Mouse (Mus musculus): ENCODE data around the gene Arid5a. TPM values are rescaled to one million over a fixed set of nuclear protein-coding genes. Genes with fewer than 3 reads are reported as not detected.
A peak's percentile ranks its signal among the peaks of the same experiment; 100 is the strongest.

Gene Arid5a
- polyA plus RNA-seq (2015; fragmentation: Nextera tagmentation; extraction: Ambion mirVana), result 14.9 and 15.3 TPM in 2 replicates

DNA sequence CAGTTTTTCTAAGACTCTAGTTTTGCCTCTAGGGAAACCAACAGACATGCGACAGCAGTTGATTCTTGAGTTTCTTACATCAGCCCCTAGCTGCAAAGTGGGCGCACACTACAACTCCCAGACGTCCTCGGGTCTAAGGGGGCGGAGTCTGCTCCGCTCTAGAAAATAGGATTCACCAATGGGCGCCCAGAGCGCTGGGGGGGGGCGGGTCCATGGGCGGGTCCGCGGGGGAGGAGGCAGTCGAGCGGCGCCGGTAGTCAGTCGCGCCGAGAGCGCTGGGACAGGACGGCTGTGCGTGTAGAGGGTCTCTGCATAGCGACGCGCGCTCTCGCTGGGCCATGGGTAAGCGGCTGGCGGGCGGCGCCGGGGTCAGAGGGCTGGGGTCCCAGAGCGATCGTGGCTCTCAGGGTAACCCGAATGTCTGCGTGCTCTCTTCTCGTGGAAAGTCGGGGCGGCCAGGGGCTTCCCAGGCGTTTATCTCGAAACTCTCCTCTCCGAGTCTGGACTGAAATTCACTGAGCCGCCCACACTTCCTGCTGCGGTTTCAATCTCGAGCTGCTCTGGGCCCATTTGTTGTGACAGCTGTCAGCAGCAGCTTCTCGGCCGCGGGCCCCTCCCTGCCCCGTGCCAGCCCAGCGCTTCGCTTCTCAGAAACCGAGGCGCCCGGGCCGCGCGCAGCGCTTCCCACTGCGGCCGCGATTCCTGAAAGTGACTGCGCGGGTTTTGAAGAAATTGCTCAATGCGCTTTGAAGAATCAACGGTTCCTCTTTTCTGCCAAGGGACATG is at the start of gene Arid5a:
Gene Arid5a (plus strand): TSS at position 239 of the 786 bp plus-strand sequence.
- peaks cover 7% of the 10 kb centered on the region; the same call in 1 of the 2 replicates for H3K4me1 ChIP-seq (ENCODE audit: insufficient read depth, low read depth, low read length)
- peak within 1 kb of the TSS; percentile 68 for H3K4me2 ChIP-seq (replicated peaks; ENCODE audit: low read depth, low read length)
- H3K9ac ChIP-seq (replicated peaks; ENCODE audit: low read depth), result peak within 1 kb of the TSS; percentile 70
- under 1% methylated on average over 55 of the region's 65 CpGs for WGBS
- no peaks in the 10 kb centered on the region for H3K9me3 ChIP-seq (ENCODE audit: low read length)
- H3K4me3 ChIP-seq (ENCODE audit: low read depth, low read length), result peak within 1 kb of the TSS; percentile 72
- no peaks in the 10 kb centered on the region for H3K27me3 ChIP-seq (replicated peaks; ENCODE audit: insufficient read depth, low read length)
- peak within 1 kb of the TSS; percentile 96 for H3K27ac ChIP-seq (ENCODE audit: low read length)
- no peaks in the 10 kb centered on the region for H3K36me3 ChIP-seq (ENCODE audit: insufficient read depth, low read length)
- peak; percentile 97 for DNase-seq (ENCODE audit: low spot score)
- ATAC-seq, result peak; percentile 89
- TF ChIP-seq CTCF (IDR thresholded peaks at IDR 0.05) (no peak; the same call in 1 of the 2 replicates), EP300 (IDR thresholded peaks at IDR 0.05) (peak; percentile 31; the same call in 1 of the 2 replicates)

DNA sequence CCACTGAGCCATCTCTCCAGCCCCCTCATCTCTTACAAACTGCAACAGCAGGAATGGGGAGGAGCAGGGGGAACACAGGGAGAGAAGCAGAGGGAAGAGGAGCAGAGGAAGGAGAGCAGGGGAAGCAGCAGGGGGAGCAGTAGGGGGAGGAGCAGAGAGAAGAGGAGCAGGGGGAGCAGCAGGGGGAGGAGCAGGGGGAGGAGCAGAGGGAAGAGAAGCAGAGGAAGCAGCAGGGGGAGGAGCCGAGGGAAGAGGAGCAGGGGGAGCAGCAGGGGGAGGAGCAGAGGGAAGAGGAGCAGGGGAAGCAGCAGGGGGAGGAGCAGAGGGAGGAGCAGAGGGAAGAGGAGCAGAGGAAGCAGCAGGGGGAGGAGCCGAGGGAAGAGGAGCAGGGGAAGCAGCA is 48.9 kb upstream of the Arid5a start:
- H3K27ac ChIP-seq (ENCODE audit: low read length), result no peak overlapping the region
- 74% methylated on average over 2 of the region's 2 CpGs for WGBS
- no peaks in the 10 kb centered on the region for H3K4me1 ChIP-seq (ENCODE audit: insufficient read depth, low read depth, low read length)
- no peaks in the 10 kb centered on the region for H3K27me3 ChIP-seq (replicated peaks; ENCODE audit: insufficient read depth, low read length)
- no peak for DNase-seq (ENCODE audit: low spot score)
- no peak overlapping the region for H3K9ac ChIP-seq (replicated peaks; ENCODE audit: low read depth)
- TF ChIP-seq EP300 (IDR thresholded peaks at IDR 0.05) (no peak), CTCF (IDR thresholded peaks at IDR 0.05) (no peak)
- 0 out of 2 replicates have a peak, but pooled peaks cover 4% of the 10 kb centered on the region for H3K9me3 ChIP-seq (ENCODE audit: low read length)
- ATAC-seq, result no peak
- H3K4me2 ChIP-seq (replicated peaks; ENCODE audit: low read depth, low read length), result no peak overlapping the region
- H3K36me3 ChIP-seq (ENCODE audit: insufficient read depth, low read length), result no peaks in the 10 kb centered on the region
- no peak overlapping the region for H3K4me3 ChIP-seq (ENCODE audit: low read depth, low read length)

DNA sequence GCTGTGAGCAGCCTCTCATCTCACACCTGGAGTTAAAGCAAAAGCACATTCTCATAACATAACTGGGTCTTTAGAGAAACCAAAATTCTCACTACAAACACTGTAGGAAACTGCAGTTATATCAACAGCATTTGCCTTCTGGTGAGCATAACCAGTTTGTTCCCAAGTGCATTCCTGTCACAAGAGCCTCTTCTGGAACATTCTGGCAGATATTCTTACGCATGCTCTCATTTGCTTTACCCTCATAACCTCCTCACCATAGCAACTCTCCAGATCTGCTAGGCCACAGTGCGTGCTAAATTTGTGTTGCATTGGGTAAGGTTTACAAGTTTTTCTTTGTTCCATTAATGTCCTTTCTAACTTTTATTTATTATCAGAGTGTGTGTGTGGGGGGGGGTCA is 48.3 kb upstream of the Arid5a start:
- DNase-seq (ENCODE audit: low spot score), result peak; percentile 82
- no peaks in the 10 kb centered on the region; the same call in 1 of the 2 replicates for H3K4me1 ChIP-seq (ENCODE audit: insufficient read depth, low read depth, low read length)
- WGBS, result 63% methylated on average over 2 of the region's 2 CpGs
- H3K4me3 ChIP-seq (ENCODE audit: low read depth, low read length), result no peak overlapping the region
- H3K4me2 ChIP-seq (replicated peaks; ENCODE audit: low read depth, low read length), result no peak overlapping the region
- H3K27ac ChIP-seq (ENCODE audit: low read length), result peak overlapping the region; percentile 21; the same call in 1 of the 2 replicates
- H3K36me3 ChIP-seq (ENCODE audit: insufficient read depth, low read length), result no peaks in the 10 kb centered on the region
- 0 out of 2 replicates have a peak, but pooled peaks cover 4% of the 10 kb centered on the region for H3K9me3 ChIP-seq (ENCODE audit: low read length)
- no peak overlapping the region for H3K9ac ChIP-seq (replicated peaks; ENCODE audit: low read depth)
- TF ChIP-seq EP300 (IDR thresholded peaks at IDR 0.05), result no peak
- TF ChIP-seq CTCF (IDR thresholded peaks at IDR 0.05), result no peak
- no peaks in the 10 kb centered on the region for H3K27me3 ChIP-seq (replicated peaks; ENCODE audit: insufficient read depth, low read length)
- peak; percentile 64 for ATAC-seq

DNA sequence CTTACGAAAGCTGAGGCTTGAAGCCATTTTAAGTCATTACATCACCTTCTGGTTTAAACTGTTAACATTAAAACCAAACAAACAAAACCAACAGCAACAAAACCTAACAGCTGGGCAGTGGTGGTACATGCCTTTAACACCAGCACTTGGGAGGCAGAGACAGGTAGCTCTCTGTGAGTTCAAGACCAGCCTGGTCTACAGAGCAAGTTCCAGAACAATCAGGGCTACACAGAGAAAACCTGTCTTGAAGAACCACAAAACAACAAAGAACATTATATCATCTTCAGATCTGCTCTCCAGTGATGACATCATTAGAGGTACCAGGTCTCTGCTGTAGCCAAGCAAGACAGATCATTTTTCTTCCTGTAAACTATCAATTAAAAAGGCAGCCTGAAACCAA is 47.1 kb upstream of the Arid5a start:
- Histone ChIP-seq H3K4me1 (ENCODE audit: insufficient read depth, low read depth, low read length) (no peaks in the 10 kb centered on the region; the same call in 1 of the 2 replicates), H3K27ac (ENCODE audit: low read length) (no peak overlapping the region), H3K27me3 (replicated peaks; ENCODE audit: insufficient read depth, low read length) (no peaks in the 10 kb centered on the region), H3K4me3 (ENCODE audit: low read depth, low read length) (no peak overlapping the region), H3K9me3 (ENCODE audit: low read length) (0 out of 2 replicates have a peak, but pooled peaks cover 4% of the 10 kb centered on the region), H3K9ac (replicated peaks; ENCODE audit: low read depth) (no peak overlapping the region), H3K36me3 (ENCODE audit: insufficient read depth, low read length) (no peaks in the 10 kb centered on the region), H3K4me2 (replicated peaks; ENCODE audit: low read depth, low read length) (no peak overlapping the region)
- TF ChIP-seq CTCF (IDR thresholded peaks at IDR 0.05) (no peak), EP300 (IDR thresholded peaks at IDR 0.05) (no peak)
- 80% methylated on average over 1 of the region's 1 CpGs for WGBS
- ATAC-seq, result no peak
- DNase-seq (ENCODE audit: low spot score), result no peak

DNA sequence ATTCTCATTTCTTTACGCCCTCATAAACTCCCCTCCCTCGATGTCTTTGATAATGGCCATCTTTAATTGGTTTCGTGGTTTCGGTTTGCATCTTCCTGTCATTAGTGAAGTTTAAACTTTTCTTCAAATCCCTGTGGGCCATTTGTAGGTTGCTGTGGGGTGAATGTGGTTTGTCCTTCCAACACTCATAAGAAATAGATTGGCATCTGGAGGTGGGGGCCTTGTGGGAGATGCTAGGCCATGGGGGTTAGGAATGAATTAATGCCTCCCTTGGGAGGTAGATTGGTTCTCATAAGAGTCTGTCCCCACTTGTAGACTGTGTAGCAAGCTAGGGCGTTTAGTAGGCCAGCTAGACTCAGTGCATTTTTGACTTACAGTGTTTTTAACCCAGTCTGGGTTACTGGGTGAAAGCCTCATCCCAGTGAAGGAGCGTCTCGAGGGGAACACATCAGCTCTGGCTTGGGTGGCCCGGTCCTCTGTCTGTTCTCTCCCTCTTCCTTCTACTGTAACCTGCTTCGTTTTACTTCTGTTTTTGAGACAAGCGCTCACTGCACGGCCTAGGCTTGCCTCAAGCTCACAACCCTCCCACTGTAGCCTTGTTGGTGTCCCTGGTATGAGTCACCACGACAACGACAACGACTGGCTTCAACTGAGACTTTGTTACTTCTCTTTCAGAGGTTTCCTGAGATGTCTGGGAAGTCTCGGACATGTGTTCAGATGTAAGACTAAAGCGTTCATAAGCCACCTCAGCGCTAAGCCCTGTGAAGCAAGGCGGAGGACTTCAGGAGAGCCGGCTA is 45.6 kb upstream of the Arid5a start:
- Histone ChIP-seq H3K27ac (ENCODE audit: low read length) (no peak overlapping the region), H3K27me3 (replicated peaks; ENCODE audit: insufficient read depth, low read length) (no peaks in the 10 kb centered on the region), H3K4me1 (ENCODE audit: insufficient read depth, low read depth, low read length) (no peaks in the 10 kb centered on the region; the same call in 1 of the 2 replicates), H3K9me3 (ENCODE audit: low read length) (no peaks in the 10 kb centered on the region), H3K4me3 (ENCODE audit: low read depth, low read length) (no peak overlapping the region), H3K36me3 (ENCODE audit: insufficient read depth, low read length) (no peaks in the 10 kb centered on the region), H3K4me2 (replicated peaks; ENCODE audit: low read depth, low read length) (no peak overlapping the region), H3K9ac (replicated peaks; ENCODE audit: low read depth) (no peak overlapping the region)
- peak; percentile 49 for DNase-seq (ENCODE audit: low spot score)
- TF ChIP-seq EP300 (IDR thresholded peaks at IDR 0.05) (no peak), CTCF (IDR thresholded peaks at IDR 0.05) (no peak)
- 0 out of 2 replicates have a peak, but pooled peaks have one; percentile 18 for ATAC-seq
- WGBS, result 76% methylated on average over 19 of the region's 19 CpGs
